ENCODE assay signal across 8 mouse cellular contexts in genomic region chrX:48644122-48644521, GRCm38 (mm10). TPM values are rescaled to one million over a fixed set of nuclear protein-coding genes. Genes with fewer than 3 reads are reported as not detected.
DNase-seq lines count a peak whose midpoint lies in the region; ATAC-seq and TF ChIP-seq lines count a peak whose summit lies in the region.
"Had no signal": no experiment of that assay in that cellular context is flagged by ENCODE, and none has a peak within 500 bp of the region (broad histone marks: within the 10 kb centered on the region; RNA-seq: fewer than 3 reads in every experiment).

No protein-coding gene starts in this region.

- ATAC-seq in kidney, postnatal 0 days (replicated peaks; ENCODE audit: low FRiP score, low read depth) = no peak
- peak; percentile 66; the same call in 1 of the 2 replicates for ATAC-seq in megakaryocyte progenitor cell, adult 5-6 weeks (replicated peaks; ENCODE audit: poor library complexity)

- no peak overlapping the region for H3K4me3 ChIP-seq in kidney, postnatal 0 days (replicated peaks; ENCODE audit: low read depth, low read length)
- H3K4me3 ChIP-seq: liver, embryonic 13.5 days had no signal

- no peaks in the 10 kb centered on the region for H3K27me3 ChIP-seq in kidney, postnatal 0 days (ENCODE audit: insufficient read depth, low read length)
- H3K27me3 ChIP-seq: liver, embryonic 13.5 days had no signal

- 91% methylated on average over 2 of the region's 2 CpGs for WGBS in kidney, postnatal 0 days

- DNase-seq in layer of hippocampus, postnatal 10 days (ENCODE audit: low spot score in 2 of 2) = peak; percentile 12 to 20
- no peak for DNase-seq in layer of hippocampus, adult 9-11 months
- peak; percentile 31 for DNase-seq in R1 (ENCODE audit: low read depth, low spot score)
- DNase-seq in cerebellum, adult 18-20 months = peak; percentile 19 to 62
- DNase-seq in kidney, postnatal 0 days (ENCODE audit: low spot score) = no peak
- peak; percentile 20 to 40 for DNase-seq in thymus, postnatal 36 days
- DNase-seq: liver, embryonic 13.5 days had no signal

- no peak overlapping the region for H3K27ac ChIP-seq in kidney, postnatal 0 days
- H3K27ac ChIP-seq: liver, embryonic 13.5 days had no signal

- no peaks in the 10 kb centered on the region for H3K9me3 ChIP-seq in kidney, postnatal 0 days (replicated peaks; ENCODE audit: low read length)
- H3K9me3 ChIP-seq: liver, embryonic 13.5 days had no signal

- TF ChIP-seq CTCF in kidney, postnatal 0 days (IDR thresholded peaks at IDR 0.05; ENCODE audit: low read depth) = peak; percentile 61

- no peak overlapping the region for H3K4me2 ChIP-seq in kidney, postnatal 0 days (ENCODE audit: low read length)
- H3K4me2 ChIP-seq: liver, embryonic 13.5 days had no signal

- H3K36me3 ChIP-seq in kidney, postnatal 0 days (ENCODE audit: insufficient read depth, low read length) = no peaks in the 10 kb centered on the region
- H3K36me3 ChIP-seq: liver, embryonic 13.5 days had no signal

- no peak overlapping the region for H3K9ac ChIP-seq in kidney, postnatal 0 days (ENCODE audit: low read depth, low read length)
- H3K9ac ChIP-seq: liver, embryonic 13.5 days had no signal

- no peaks in the 10 kb centered on the region for H3K4me1 ChIP-seq in kidney, postnatal 0 days (replicated peaks; ENCODE audit: insufficient read depth, low read length)
- H3K4me1 ChIP-seq: liver, embryonic 13.5 days had no signal

RNA-seq across cellular contexts. Expression of gene Slc25a14, which starts 20.9 kb away (rescaled TPM):
- 10 to 100 TPM; 34.6 to 36.8 TPM for total RNA-seq in layer of hippocampus, postnatal 10 days (2021)
- polyA plus RNA-seq in kidney, postnatal 0 days (2015; fragmentation: Nextera tagmentation; extraction: Ambion mirVana) = 14.0 TPM in 2 replicates
- 5.0 and 5.8 TPM in 2 replicates for total RNA-seq in megakaryocyte progenitor cell, adult 5-6 weeks (2015)
- 6.4 and 8.3 TPM in 2 replicates for total RNA-seq in megakaryocyte progenitor cell, adult 5-6 weeks (2017)

RNA-seq across cellular contexts. Expression of gene Gpr119, which starts 30.2 kb away (rescaled TPM):
- not detected for total RNA-seq in layer of hippocampus, postnatal 10 days (2021)
- not detected in 2 replicates for polyA plus RNA-seq in kidney, postnatal 0 days (2015; fragmentation: Nextera tagmentation; extraction: Ambion mirVana)
- not detected in 2 replicates for total RNA-seq in megakaryocyte progenitor cell, adult 5-6 weeks (2015)
- not detected in 2 replicates for total RNA-seq in megakaryocyte progenitor cell, adult 5-6 weeks (2017)
- polyA plus RNA-seq: liver, embryonic 13.5 days had no signal

RNA-seq across cellular contexts. Expression of gene Zfp280c, which starts 49.8 kb away (rescaled TPM):
- total RNA-seq in layer of hippocampus, postnatal 10 days (2021) = 10 to 100 TPM; 25.7 to 29.6 TPM
- 8.4 and 8.8 TPM in 2 replicates for polyA plus RNA-seq in kidney, postnatal 0 days (2015; fragmentation: Nextera tagmentation; extraction: Ambion mirVana)
- total RNA-seq in megakaryocyte progenitor cell, adult 5-6 weeks (2015) = 57.9 and 69.2 TPM in 2 replicates
- 22.4 and 30.0 TPM in 2 replicates for total RNA-seq in megakaryocyte progenitor cell, adult 5-6 weeks (2017)

RNA-seq across cellular contexts. Expression of gene Rbmx2, which starts 50.7 kb away (rescaled TPM):
- 1 to 10 TPM; 7.7 to 7.8 TPM for total RNA-seq in layer of hippocampus, postnatal 10 days (2021)
- 19.2 and 22.2 TPM in 2 replicates for polyA plus RNA-seq in kidney, postnatal 0 days (2015; fragmentation: Nextera tagmentation; extraction: Ambion mirVana)
- 17.0 and 20.5 TPM in 2 replicates for total RNA-seq in megakaryocyte progenitor cell, adult 5-6 weeks (2015)
- total RNA-seq in megakaryocyte progenitor cell, adult 5-6 weeks (2017) = 16.4 and 16.9 TPM in 2 replicates

Comparison
In these comparisons a context has a peak if more than half of its experiments do, and no peak if none do; other contexts are left out.
1. DNase-seq: peak in layer of hippocampus, postnatal 10 days (2 of 2), R1 (single experiment), cerebellum, adult 18-20 months (2 of 2) and thymus, postnatal 36 days (2 of 2); none in layer of hippocampus, adult 9-11 months (single experiment) and kidney, postnatal 0 days (single experiment).